Mouse (Mus musculus) urinary bladder, postnatal 10 days (tissue): ENCODE results near the gene Iqch.

Experiments used
- DNase-seq: peaks from one replicate; pipeline ENCODE4 v3.0.0; 2022; ENCODE audit warnings: low spot score

Gene Iqch

GRCm38 (mm10) chr9:63372541-63372940 is 229.8 kb downstream of the Iqch start:
- no peak for DNase-seq
